Mouse (Mus musculus) embryonic facial prominence, embryonic 10.5 days (tissue): Measurements from ENCODE around the gene Eif3g. TPM values are rescaled to one million over a fixed set of nuclear protein-coding genes. Genes with fewer than 3 reads are reported as not detected.

ENCODE experiments used
- DNase-seq: peaks from one replicate; pipeline ENCODE4 v3.0.0-alpha.2; 2017; ENCODE audit warnings: low spot score
- H3K27ac ChIP-seq: fragments of 300-500 bp; sonication (generic); replicated peaks from 2 replicates; pipeline ENCODE4 v1.5.1; 2016; ENCODE audit warnings: mild to moderate bottlenecking
- H3K27me3 ChIP-seq: fragments of 300-500 bp; sonication (generic); replicated peaks from 2 replicates; pipeline ENCODE4 v1.6.1; 2016; ENCODE audit warnings: low read depth, mild to moderate bottlenecking; ENCODE audit not compliant: poor library complexity, severe bottlenecking
- H3K36me3 ChIP-seq: fragments of 300-500 bp; sonication (generic); replicated peaks from 2 replicates; pipeline ENCODE4 v1.6.1; 2016; ENCODE audit warnings: mild to moderate bottlenecking, moderate library complexity
- H3K4me1 ChIP-seq: fragments of 300-500 bp; sonication (generic); 2 replicates; pipeline ENCODE4 v1.6.1; 2016
- H3K4me3 ChIP-seq: fragments of 300-500 bp; sonication (generic); 2 replicates; pipeline ENCODE4 v1.5.1; 2016; ENCODE audit warnings: mild to moderate bottlenecking, moderate library complexity
- H3K9me3 ChIP-seq: fragments of 300-500 bp; sonication (generic); 2 replicates; pipeline ENCODE4 v1.6.1; 2016; ENCODE audit warnings: mild to moderate bottlenecking
- WGBS: fragments of 180-500 bp; shearing (Covaris S2); methylation state at CpG from one replicate; pipeline ENCODE4 v1.1.7; 2016; 5-methylcytosine and 5-hydroxymethylcytosine counted together
- polyA plus RNA-seq: library from polyadenylated mRNA; unstranded; fragments of >200 nt; fragmentation: Nextera tagmentation; extraction: Ambion mirVana; gene quantifications from 2 replicates; pipeline ENCODE4 v1.2.1, GENCODE M21; 2016

The Eif3g gene
- polyA plus RNA-seq: 411 and 431 TPM in 2 replicates

GRCm38 (mm10) chr9:20898511-20899073 lies at the start of gene Eif3g:
Gene Eif3g (minus strand): TSS chr9:20898623.
- peak within 1 kb of the TSS; percentile 99 for H3K4me3 ChIP-seq
- peak within 1 kb of the TSS; percentile 90 for H3K27ac ChIP-seq
- 6% methylated on average over 34 of the region's 34 CpGs for WGBS
- no peaks in the 10 kb centered on the region for H3K9me3 ChIP-seq
- DNase-seq: peak; percentile 89
- peaks cover 42% of the 10 kb centered on the region for H3K36me3 ChIP-seq
- peaks cover 21% of the 10 kb centered on the region for H3K4me1 ChIP-seq
- no peaks in the 10 kb centered on the region for H3K27me3 ChIP-seq

DNA sequence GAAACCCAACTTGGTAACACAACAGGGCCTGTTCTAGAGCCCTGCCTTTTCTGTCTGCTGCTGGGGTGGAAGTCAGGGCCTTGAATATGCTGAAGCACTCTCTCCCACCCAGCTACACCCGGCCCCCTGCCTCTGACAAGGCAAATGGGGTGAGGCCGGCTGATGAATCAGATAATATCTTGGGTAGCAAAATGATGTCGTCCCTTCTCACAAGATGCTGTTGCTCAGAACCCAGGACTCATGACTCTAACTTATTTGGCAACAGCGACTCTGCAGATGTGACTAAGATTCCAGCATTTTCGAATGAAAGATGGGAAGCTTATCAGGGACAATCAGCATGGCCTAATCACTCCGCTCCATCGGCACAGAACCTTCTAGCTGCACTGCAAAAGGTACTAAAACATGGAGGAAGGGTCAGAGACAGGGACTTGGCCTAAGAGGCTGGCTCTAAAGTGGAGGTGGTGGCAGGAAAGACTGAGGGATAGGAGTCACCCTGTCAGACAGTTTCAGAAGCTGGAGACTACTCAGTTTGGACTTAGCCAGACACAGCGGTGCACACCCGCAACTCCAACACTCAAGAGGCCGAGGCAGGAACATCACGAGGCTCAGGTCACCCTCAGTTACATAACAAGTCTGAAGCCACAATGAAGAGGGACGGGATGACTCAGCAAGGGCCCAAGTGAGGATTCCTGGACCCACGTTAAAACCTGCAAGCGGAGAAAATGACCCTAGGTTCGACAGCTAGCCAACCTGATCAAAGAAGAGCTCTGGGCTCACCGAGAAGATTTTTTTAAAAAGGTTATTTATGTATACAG lies 47.9 kb upstream of the Eif3g start:
- 87% methylated on average over 16 of the region's 16 CpGs for WGBS
- H3K36me3 ChIP-seq: peaks cover 80% of the 10 kb centered on the region

GRCm38 (mm10) chr9:20944697-20945370 lies 46.4 kb upstream of the Eif3g start:
- peaks cover 36% of the 10 kb centered on the region for H3K4me1 ChIP-seq
- 62% methylated on average over 4 of the region's 4 CpGs for WGBS
- H3K27me3 ChIP-seq: no peaks in the 10 kb centered on the region
- peak overlapping the region; percentile 21; the same call in 1 of the 2 replicates for H3K4me3 ChIP-seq
- H3K9me3 ChIP-seq: no peaks in the 10 kb centered on the region
- peaks cover 86% of the 10 kb centered on the region for H3K36me3 ChIP-seq
- H3K27ac ChIP-seq: 0 out of 2 replicates have a peak overlapping the region, but pooled peaks have one; percentile 21
- DNase-seq: no peak

More for the DNA sequence above, 47.9 kb upstream of the Eif3g start:
- Histone ChIP-seq H3K4me3 (no peak overlapping the region), H3K27me3 (no peaks in the 10 kb centered on the region), H3K9me3 (no peaks in the 10 kb centered on the region), H3K4me1 (peaks cover 47% of the 10 kb centered on the region), H3K27ac (no peak overlapping the region)
- DNase-seq: no peak

DNA sequence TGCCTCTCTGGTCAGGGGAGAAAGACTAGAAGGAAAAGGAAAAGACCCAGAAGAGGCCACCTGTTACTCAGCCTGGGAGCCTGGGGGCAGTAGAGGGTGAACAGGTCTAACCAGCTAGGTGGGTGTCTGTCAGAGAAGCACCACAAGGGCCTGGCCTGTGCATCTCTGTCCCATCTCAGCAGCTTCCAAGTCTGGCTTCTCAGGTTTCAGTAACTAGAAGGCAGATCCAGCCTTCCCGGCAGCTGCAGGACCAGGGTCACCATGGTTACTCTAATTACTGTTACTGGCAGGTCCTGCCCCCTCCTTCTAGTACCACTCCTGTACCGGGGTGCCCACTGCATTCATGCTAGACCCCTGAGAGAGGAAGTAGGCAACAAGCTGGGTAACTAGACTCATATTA lies 45.5 kb upstream of the Eif3g start:
- H3K27me3 ChIP-seq: no peaks in the 10 kb centered on the region
- peaks cover 86% of the 10 kb centered on the region for H3K36me3 ChIP-seq
- 10% methylated on average over 2 of the region's 2 CpGs for WGBS
- peak; percentile 73 for DNase-seq
- H3K9me3 ChIP-seq: no peaks in the 10 kb centered on the region
- peak overlapping the region; percentile 49 for H3K27ac ChIP-seq
- peak overlapping the region; percentile 21 for H3K4me3 ChIP-seq
- peaks cover 32% of the 10 kb centered on the region for H3K4me1 ChIP-seq

DNA sequence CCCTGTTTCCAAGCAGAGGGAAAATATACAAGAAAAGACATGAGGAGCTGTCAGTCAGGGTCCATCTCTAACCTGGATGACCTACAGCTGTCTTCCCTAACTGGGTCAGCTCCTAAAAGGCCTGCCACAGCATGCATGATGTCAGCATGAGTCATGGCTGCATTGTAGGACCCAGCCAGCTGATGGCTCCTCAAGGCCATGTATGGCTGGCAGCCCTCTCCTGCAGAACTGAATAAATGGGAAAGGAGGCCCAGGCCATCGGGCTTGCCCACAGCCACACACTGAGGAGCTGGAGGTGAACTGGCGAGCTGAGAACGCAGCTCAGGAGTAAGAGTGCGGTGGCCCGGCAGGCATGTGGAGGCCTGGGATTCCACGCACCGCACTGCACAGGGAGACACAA lies 45.0 kb upstream of the Eif3g start:
- no peak for DNase-seq
- Histone ChIP-seq H3K9me3 (no peaks in the 10 kb centered on the region), H3K27me3 (no peaks in the 10 kb centered on the region), H3K4me3 (peak overlapping the region; percentile 21; the same call in 1 of the 2 replicates), H3K36me3 (peaks cover 86% of the 10 kb centered on the region), H3K4me1 (peaks cover 30% of the 10 kb centered on the region), H3K27ac (peak overlapping the region; percentile 49)
- whole genome bisulfite sequencing: 85% methylated on average over 7 of the region's 7 CpGs

DNA sequence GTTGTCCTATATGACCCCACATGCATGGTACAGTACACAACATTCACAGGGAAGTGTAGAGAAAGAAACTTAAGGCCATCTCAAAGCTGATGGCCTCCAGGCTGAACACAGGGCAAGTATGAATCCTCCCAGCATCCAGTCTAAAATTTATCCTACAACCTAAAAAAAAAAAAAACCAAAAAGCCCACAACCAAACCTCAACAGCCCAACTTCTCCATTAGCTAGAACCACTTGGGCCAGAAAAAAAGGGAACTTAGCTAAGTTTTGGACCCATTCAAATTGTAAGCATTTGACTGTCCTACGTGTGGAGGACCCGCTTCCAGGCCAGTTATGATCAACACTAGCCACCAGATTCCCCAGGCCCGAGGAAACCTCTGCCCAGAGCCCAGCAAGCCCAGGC lies 24.8 kb upstream of the Eif3g start:
- no peaks in the 10 kb centered on the region for H3K4me1 ChIP-seq
- 88% methylated on average over 3 of the region's 3 CpGs for WGBS
- no peaks in the 10 kb centered on the region for H3K27me3 ChIP-seq
- H3K9me3 ChIP-seq: no peaks in the 10 kb centered on the region
- no peak for DNase-seq
- peaks cover 100% of the 10 kb centered on the region for H3K36me3 ChIP-seq
- no peak overlapping the region for H3K27ac ChIP-seq
- H3K4me3 ChIP-seq: no peak overlapping the region

DNA sequence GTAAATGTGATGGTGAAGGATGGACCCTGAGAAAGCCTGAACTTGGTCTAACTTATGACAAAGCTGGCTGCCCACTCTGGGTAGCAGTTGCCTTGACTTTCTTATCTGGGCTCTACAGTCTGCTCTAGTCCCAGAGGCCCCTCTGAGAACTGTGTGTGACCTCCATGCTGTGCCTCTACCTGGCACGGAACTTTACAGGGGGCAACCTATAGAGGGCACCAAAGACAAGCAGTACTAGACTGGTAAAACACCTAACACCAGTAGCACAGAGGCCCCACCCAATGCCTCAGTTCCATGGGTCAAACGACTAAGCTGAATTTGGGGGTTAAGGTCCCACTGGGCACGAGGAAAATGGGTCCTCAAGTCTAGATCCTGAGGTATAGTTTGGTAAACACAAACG lies 17.7 kb upstream of the Eif3g start:
- H3K9me3 ChIP-seq: no peaks in the 10 kb centered on the region
- WGBS: 82% methylated on average over 4 of the region's 4 CpGs
- no peak for DNase-seq
- H3K4me1 ChIP-seq: no peaks in the 10 kb centered on the region
- H3K27ac ChIP-seq: no peak overlapping the region
- no peak overlapping the region for H3K4me3 ChIP-seq
- no peaks in the 10 kb centered on the region for H3K27me3 ChIP-seq
- peaks cover 100% of the 10 kb centered on the region for H3K36me3 ChIP-seq

DNA sequence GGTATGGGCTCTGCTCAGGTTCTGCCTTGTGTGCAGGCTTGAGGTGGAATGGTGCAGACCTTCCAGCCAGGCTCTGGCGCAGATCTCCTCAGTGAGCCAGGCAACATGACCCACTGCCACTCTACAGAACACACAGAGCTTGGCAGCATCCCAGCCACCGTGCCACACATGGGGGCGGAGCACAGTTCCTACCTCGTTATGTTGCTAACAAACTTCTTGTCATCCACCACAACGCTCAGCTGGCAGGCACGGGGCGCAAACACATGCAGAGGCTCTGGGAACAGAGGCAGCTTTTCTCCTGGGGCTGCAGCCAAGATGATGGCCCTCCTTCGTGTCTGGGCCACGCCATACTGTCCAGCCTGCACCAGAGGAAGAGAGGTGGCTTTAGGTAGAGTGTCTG lies 11.5 kb upstream of the Eif3g start:
- no peak for DNase-seq
- H3K36me3 ChIP-seq: peaks cover 100% of the 10 kb centered on the region
- WGBS: 94% methylated on average over 9 of the region's 9 CpGs
- no peak overlapping the region for H3K4me3 ChIP-seq
- no peak overlapping the region for H3K27ac ChIP-seq
- H3K9me3 ChIP-seq: no peaks in the 10 kb centered on the region
- no peaks in the 10 kb centered on the region for H3K4me1 ChIP-seq
- H3K27me3 ChIP-seq: no peaks in the 10 kb centered on the region

DNA sequence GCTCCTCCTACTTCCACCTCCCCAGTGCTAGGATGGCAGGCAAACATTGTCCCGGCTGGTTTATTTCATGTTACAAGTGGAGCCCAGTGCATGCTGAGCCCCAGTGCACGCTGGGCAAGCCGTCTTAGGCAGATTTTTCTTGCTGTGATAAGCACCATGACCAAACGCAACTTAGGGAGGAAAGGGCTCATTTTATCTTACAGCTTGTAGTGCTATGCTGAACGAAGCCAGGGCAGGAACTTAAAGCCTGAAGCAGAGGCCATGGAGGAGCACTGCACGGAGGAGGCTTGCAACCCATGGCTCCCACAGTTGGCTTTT lies 3.7 kb upstream of the Eif3g start:
- H3K36me3 ChIP-seq: peaks cover 42% of the 10 kb centered on the region
- H3K27ac ChIP-seq: 0 out of 2 replicates have a peak overlapping the region, but pooled peaks have one; percentile 30
- no peaks in the 10 kb centered on the region for H3K27me3 ChIP-seq
- H3K4me3 ChIP-seq: no peak overlapping the region
- 49% methylated on average over 6 of the region's 6 CpGs for WGBS
- DNase-seq: no peak
- H3K9me3 ChIP-seq: no peaks in the 10 kb centered on the region
- peaks cover 16% of the 10 kb centered on the region for H3K4me1 ChIP-seq

DNA sequence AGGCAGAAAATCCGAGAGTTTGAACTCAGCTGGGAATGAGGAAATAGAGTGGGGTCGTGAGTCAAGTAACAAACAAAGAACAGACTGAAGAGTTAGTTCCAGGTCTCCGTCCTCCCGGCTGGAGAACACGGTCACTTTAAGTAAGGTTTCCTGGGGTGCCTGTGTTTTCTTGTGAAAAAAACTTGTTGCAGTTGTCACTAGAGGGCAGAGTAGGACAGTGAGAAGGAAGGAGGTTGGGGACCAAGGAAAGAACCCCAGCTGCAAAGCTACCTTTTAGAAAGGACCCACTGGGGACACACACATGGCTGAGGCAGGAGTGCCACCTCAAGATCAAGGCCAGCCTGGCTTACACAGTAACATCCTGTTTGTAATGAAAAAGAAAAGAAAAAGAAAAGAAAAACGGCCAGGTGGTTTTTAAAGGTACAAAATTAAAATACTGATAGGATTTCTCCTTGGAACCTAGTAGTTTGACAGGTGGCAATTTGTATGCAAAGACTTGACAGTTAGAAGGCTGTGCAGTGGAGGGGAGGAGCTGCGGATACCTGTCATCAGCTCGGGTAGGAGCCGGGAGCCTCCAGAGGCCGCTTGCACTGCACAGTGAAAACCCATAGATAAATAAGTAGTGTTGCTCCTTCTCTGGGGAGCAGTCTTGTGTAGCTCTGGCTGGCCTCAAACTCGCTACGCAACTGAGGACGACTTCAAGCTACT lies 3.2 kb upstream of the Eif3g start:
- Histone ChIP-seq H3K4me1 (peaks cover 21% of the 10 kb centered on the region), H3K9me3 (no peaks in the 10 kb centered on the region), H3K27me3 (no peaks in the 10 kb centered on the region), H3K27ac (0 out of 2 replicates have a peak overlapping the region, but pooled peaks have one; percentile 30), H3K4me3 (no peak overlapping the region), H3K36me3 (peaks cover 42% of the 10 kb centered on the region)
- WGBS: 20% methylated on average over 13 of the region's 13 CpGs
- no peak for DNase-seq

DNA sequence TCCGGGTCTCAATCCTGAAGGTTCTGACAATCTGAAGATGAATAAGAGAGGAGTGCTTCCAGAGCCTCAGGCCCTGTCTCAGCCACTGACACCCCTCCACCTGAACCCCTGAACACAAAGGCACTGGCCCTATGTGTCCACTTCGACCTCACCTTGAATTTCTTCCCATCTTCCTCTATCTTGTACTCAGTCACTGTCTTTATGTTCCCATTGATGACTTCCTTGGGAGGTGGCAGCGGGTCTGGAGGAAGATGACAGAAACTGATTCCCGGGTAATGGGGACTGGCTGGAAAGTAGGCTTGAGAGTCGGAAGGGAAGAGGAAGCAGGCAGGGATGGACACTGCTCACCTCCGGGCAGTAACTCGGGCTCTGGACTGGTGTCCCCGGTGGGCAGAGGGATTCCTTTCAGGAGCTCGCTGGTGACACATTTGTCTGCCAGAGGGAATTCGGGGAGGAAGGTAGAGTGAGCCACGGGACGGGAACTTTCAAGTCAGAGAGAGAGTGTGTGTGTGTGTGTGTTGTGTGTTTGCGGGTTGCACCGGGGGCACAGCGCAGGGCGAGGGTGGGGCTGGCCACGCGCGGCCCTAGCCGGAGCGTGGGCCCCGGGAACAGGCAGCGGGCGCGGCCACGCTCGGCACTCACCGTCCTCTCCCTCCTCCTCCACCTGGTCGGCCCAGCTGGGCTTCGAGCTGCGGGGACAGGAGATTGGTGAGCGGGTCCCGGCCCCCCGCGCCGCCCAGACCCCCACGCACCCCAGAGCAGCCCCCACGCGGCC lies 500 bp downstream of the Eif3g start:
- WGBS: 4% methylated on average over 39 of the region's 39 CpGs
- DNase-seq: no peak
- Histone ChIP-seq H3K4me1 (peaks cover 21% of the 10 kb centered on the region), H3K27ac (peak overlapping the region; percentile 90), H3K27me3 (no peaks in the 10 kb centered on the region), H3K36me3 (peaks cover 43% of the 10 kb centered on the region), H3K4me3 (peak overlapping the region; percentile 99), H3K9me3 (no peaks in the 10 kb centered on the region)

GRCm38 (mm10) chr9:20895382-20895781 lies 3.0 kb downstream of the Eif3g start:
- Histone ChIP-seq H3K36me3 (peaks cover 69% of the 10 kb centered on the region), H3K4me1 (peaks cover 13% of the 10 kb centered on the region), H3K27me3 (no peaks in the 10 kb centered on the region), H3K27ac (no peak overlapping the region), H3K4me3 (peak overlapping the region; percentile 13; the same call in 1 of the 2 replicates), H3K9me3 (no peaks in the 10 kb centered on the region)
- DNase-seq: no peak
- WGBS: 95% methylated on average over 9 of the region's 9 CpGs
